Mouse (Mus musculus) 416B (cell line): ENCODE measurements around the gene Adm2.

Experiments used
- DNase-seq: peaks from one replicate; pipeline ENCODE4 v3.0.0; 2011; ENCODE audit warnings: low read depth

Adm2 gene

GRCm38 (mm10) chr15:89356372-89356771 lies 33.9 kb downstream of the Adm2 start:
- peak; percentile 96 for DNase-seq

DNA sequence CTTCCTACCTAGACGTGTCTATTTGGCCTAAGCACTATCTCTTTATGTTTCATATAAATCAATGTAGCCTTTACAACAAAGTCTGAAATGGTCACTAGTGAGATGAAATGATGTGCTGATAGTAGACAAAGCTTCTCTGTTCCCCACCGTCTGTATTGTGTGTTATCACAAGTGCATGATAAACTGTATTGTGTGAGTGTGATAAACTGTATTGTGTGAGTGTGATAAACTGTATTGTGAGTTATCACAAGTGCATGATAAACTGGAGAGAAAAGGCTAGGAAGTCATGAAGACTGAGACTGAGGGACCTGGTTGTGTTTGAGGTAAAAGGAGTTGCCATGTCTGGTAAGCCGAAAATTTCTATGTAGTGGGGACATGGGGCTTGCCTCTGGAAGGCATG lies 36.3 kb downstream of the Adm2 start:
- no peak for DNase-seq

DNA sequence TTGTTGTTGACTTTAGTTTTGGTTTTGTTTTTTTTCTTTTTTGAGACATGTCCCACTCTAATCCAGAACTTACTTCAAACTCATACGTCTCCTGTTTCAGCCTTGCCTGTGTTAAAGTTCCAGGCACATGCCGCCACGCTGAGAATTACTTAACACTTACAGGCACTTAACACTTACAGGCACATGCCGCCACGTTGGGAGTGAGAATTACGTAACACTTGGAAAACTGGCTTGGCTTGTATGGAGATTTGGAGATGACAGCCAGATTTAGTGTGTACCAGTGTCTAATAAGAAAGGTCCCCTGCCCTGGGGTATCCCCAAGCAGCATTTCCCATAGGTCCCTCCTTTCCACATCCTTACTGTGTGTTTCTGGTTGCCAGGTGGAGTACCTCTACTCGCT lies 40.5 kb downstream of the Adm2 start:
- DNase-seq = no peak

DNA sequence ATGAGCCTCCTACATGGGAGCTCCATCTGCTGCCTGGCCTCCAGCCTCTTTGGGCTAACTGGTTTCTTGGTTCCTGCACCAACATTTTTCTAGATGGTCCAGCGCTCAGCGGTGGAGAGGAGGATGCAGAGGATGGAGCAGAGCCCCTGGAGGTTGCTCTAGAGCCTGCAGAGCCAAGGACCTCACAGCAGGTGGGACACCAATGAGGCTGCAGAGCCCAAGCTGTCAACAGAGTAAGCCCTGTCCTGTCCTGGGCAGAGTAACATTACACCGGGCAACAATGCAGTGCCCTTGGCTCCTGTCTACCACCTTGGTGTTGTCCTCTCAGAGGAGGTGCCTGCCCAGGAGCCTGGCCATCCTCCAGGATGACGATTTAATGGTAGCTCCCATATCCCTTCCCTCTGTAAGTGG lies 42.6 kb downstream of the Adm2 start:
- DNase-seq = no peak

GRCm38 (mm10) chr15:89372068-89372467 lies 49.5 kb downstream of the Adm2 start:
- DNase-seq = peak; percentile 46

- DNase-seq = no peak
Observed at GRCm38 (mm10) chr15:89372536-89372935, 50.0 kb downstream of the Adm2 start.

DNA sequence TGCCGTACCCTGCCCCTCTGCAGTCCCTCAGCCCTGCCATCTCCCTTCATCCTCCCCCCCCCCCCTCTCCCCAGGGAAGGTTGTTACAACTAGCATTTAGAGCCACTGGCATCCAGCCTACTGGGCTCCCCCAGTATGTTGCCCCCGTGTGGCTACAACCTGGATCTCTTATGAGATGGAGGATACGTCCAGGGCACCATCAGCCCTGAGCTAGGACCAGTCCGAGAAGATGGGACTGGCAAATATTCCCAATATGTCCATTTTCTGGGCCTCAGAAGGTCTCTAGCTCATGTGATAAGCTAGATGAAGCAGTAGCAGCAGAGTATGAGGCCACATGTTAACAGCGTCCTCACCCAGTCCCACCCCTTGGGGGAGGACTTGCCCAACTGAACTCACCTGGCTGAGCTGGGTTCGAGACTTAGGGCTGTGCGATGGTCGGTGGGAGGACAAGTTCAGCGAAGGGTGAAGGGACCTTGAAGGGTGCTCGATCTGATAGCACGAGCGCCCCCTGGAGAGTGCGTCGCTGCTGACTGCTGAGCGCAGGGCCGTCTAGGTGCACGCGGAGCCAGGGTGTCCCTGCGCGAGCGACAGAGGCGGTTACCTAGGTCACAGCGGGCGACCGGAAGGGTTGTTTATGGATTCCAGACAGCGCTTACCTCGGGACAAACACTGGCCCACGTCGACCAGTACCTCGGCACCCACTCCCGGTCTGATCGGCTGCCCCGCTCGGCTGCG lies 50.7 kb downstream of the Adm2 start:
- DNase-seq = peak; percentile 94

- peak; percentile 94 for DNase-seq
Observed at GRCm38 (mm10) chr15:89373762-89374248, 51.3 kb downstream of the Adm2 start, which contains the start of gene Sco2. TSS of gene Sco2 (minus strand) at chr15:89373846.
